Mouse (Mus musculus) limb, embryonic 13.5 days (tissue): ENCODE data around the gene Gm20388. TPM values are rescaled to one million over a fixed set of nuclear protein-coding genes. Genes with fewer than 3 reads are reported as not detected.

Source experiments
- ATAC-seq: fragments of 200-750 bp; cut with Nextera tagmentation; 2 replicates; pipeline ENCODE4 v1.8.0; 2017; ENCODE audit warnings: low read depth, moderate number of reproducible peaks, moderate TSS enrichment; ENCODE audit not compliant: low FRiP score
- H3K27ac ChIP-seq: fragments of 300-500 bp; sonication (generic); 2 replicates; pipeline ENCODE4 v1.5.1; 2015; ENCODE audit warnings: inconsistent platforms, mild to moderate bottlenecking, moderate library complexity
- H3K27me3 ChIP-seq: fragments of 300-500 bp; sonication (generic); 2 replicates; pipeline ENCODE4 v1.6.1; 2015; ENCODE audit warnings: mild to moderate bottlenecking, inconsistent platforms
- H3K36me3 ChIP-seq: fragments of 300-500 bp; sonication (generic); 2 replicates; pipeline ENCODE4 v1.6.1; 2015; ENCODE audit warnings: inconsistent platforms, mild to moderate bottlenecking, moderate library complexity
- H3K4me1 ChIP-seq: fragments of 300-500 bp; sonication (generic); 2 replicates; pipeline ENCODE4 v1.6.1; 2015; ENCODE audit warnings: inconsistent platforms
- H3K4me2 ChIP-seq: fragments of 300-500 bp; sonication (generic); replicated peaks from 2 replicates; pipeline ENCODE4 v1.6.1; 2015; ENCODE audit warnings: inconsistent platforms, mild to moderate bottlenecking, moderate library complexity
- H3K4me3 ChIP-seq: fragments of 300-500 bp; sonication (generic); 2 replicates; pipeline ENCODE4 v1.5.1; 2015; ENCODE audit warnings: moderate library complexity, mild to moderate bottlenecking, inconsistent platforms
- H3K9ac ChIP-seq: fragments of 300-500 bp; sonication (generic); 2 replicates; pipeline ENCODE4 v1.6.1; 2015; ENCODE audit warnings: mild to moderate bottlenecking, inconsistent platforms
- H3K9me3 ChIP-seq: fragments of 300-500 bp; sonication (generic); 2 replicates; pipeline ENCODE4 v1.6.1; 2016; ENCODE audit warnings: inconsistent platforms
- WGBS: fragments of 180-500 bp; shearing (Covaris S2); methylation state at CpG from one replicate; pipeline ENCODE4 v1.1.7; 2015; 5-methylcytosine and 5-hydroxymethylcytosine counted together
- polyA plus RNA-seq: library from polyadenylated mRNA; unstranded; fragments of >200 nt; fragmentation: Nextera tagmentation; extraction: Ambion mirVana; gene quantifications from 2 replicates; pipeline ENCODE4 v1.2.1, GENCODE M21; 2015

The Gm20388 gene
- polyA plus RNA-seq, 1 experiment from 2014 or later: 7.1 TPM

DNA sequence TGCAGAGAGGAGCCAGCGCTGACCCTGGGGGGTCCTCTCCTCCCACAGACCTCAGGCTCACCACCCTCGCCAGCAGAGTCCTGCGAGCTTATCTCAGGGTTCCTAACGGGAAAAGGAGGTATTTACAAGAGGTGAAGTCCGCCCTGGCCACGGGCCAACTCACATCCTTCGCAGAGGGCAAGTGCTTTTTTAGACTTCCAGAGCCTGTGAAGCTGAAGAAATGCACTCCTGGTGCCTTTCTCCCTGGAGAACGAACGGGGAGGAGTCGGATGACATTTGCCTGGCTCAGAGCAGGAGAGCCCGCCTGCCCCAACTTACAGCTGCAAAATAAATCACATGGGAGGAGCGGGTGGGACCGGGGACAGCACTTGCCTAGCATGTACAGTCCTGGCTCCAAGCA lies 1117.1 kb downstream of the Gm20388 start:
- ATAC-seq: 0 out of 2 replicates have a peak, but pooled peaks have one; percentile 15
- peak overlapping the region; percentile 15; the same call in 1 of the 2 replicates for H3K4me2 ChIP-seq
- H3K4me1 ChIP-seq: peaks cover 20% of the 10 kb centered on the region
- no peak overlapping the region for H3K27ac ChIP-seq
- 9% methylated on average over 13 of the region's 13 CpGs for WGBS
- no peaks in the 10 kb centered on the region for H3K36me3 ChIP-seq
- H3K9me3 ChIP-seq: no peaks in the 10 kb centered on the region
- no peak overlapping the region for H3K9ac ChIP-seq
- H3K4me3 ChIP-seq: no peak overlapping the region
- H3K27me3 ChIP-seq: peaks cover 84% of the 10 kb centered on the region

DNA sequence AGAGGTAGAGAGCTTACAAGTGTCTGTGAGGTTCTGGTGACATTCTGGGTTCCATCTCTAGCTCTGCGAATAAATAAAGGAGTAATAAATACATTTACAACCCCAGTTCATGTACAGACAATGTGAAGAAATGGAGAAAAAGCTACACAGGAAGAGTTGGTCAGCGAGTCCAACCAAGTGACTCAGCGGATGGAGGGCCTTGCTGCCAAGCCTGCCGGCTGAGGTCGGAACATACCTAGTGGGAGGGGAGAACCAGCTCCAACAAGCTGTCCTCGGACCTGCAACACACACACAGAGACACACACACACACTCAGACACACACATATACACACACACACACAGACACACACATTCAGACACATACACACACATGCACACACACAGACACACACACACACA lies 1118.4 kb downstream of the Gm20388 start:
- ATAC-seq: no peak
- Histone ChIP-seq H3K27ac (no peak overlapping the region), H3K4me1 (peaks cover 19% of the 10 kb centered on the region), H3K4me2 (no peak overlapping the region), H3K9ac (no peak overlapping the region), H3K4me3 (no peak overlapping the region), H3K36me3 (no peaks in the 10 kb centered on the region), H3K9me3 (no peaks in the 10 kb centered on the region), H3K27me3 (peaks cover 83% of the 10 kb centered on the region)
- 81% methylated on average over 6 of the region's 6 CpGs for WGBS

DNA sequence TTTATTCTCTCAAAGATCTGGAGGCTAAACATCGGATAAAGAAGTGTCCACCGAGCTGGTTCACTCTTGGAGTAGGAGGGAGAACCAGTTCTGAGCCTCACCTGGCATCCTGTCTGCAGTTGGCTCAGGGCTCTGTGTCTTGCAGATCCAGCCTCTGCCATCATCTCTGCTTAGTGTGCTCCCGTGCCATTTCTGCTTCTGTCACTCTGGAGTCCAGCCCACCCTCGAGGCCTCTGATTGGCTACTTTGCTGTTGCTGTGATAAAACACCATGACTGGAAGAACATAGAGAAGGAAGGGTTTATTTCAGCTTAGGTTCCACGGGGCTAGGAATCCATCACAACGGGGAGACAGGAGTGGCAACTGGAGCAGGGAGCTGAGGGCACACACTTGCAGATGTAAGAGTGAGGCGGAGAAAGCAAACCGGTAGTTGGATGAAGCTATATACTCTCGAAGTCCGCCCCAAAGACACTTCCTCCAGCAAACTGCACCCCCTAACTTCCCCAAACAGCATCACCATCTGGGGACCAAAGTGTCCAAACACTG lies 1119.9 kb downstream of the Gm20388 start:
- Histone ChIP-seq H3K4me2 (no peak overlapping the region), H3K4me1 (peaks cover 26% of the 10 kb centered on the region), H3K27ac (no peak overlapping the region), H3K4me3 (no peak overlapping the region), H3K9me3 (no peaks in the 10 kb centered on the region), H3K27me3 (peaks cover 83% of the 10 kb centered on the region), H3K36me3 (no peaks in the 10 kb centered on the region), H3K9ac (no peak overlapping the region)
- ATAC-seq: no peak
- 69% methylated on average over 10 of the region's 10 CpGs for WGBS

DNA sequence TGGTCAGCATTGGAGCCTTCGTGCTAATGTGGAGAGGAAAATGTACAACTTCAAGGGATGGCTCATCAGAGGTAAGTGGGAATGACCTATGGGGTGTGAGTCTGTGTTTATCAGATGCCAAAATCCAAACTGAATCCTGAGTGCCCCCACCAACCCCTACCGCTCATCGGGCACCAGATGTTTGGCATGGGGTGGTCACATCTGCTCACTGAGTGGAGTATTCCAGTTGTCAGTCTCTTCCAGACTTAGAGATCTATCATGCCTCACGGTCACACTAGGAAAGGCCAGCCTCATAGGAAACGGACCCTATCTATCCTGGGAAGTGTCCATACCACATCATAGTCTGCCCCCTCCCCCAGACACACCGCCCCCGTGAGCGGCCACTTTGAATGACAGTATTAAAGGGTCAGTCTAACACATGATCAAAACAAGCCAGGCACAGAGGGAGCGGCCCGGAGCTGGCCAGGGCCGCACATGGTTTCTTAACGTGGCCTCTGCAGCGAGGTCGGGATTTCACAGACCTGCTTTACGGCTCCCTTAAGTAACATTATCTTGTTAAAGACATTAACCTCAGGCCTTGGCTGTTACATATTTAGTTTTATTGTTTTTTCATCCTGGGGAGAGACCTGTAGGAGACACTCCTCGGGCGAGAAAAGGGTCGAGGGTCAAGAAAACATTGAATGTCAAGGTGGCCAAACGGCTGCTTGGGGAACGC lies 1122.8 kb downstream of the Gm20388 start:
- ATAC-seq: peak; percentile 71
- no peak overlapping the region; the same call in 1 of the 2 replicates for H3K9ac ChIP-seq
- H3K9me3 ChIP-seq: no peaks in the 10 kb centered on the region
- peaks cover 87% of the 10 kb centered on the region for H3K27me3 ChIP-seq
- H3K4me3 ChIP-seq: no peak overlapping the region
- H3K36me3 ChIP-seq: no peaks in the 10 kb centered on the region
- peaks cover 18% of the 10 kb centered on the region for H3K4me1 ChIP-seq
- H3K27ac ChIP-seq: no peak overlapping the region
- H3K4me2 ChIP-seq: no peak overlapping the region
- WGBS: 29% methylated on average over 20 of the region's 20 CpGs

DNA sequence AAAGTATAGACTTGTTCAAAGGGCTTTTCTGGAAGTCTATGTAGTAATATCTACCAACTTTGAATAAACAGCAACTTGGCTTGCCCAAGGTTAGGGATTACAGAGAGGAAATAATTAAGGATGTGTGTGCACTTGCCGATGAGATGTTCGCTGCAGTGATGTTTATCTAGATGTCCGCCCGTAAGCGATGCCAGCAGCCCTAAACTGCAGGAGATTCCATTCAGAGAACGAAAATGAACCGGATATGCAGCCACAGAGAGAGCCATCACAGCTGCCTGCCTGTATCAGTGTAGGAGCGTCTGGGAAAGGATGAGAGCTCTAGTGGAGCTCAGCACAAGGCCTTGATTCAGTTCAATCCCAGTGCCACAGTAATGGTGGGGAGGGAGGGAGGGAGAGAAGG lies 1125.0 kb downstream of the Gm20388 start:
- H3K27ac ChIP-seq: no peak overlapping the region
- H3K9me3 ChIP-seq: no peaks in the 10 kb centered on the region
- no peak overlapping the region for H3K4me2 ChIP-seq
- H3K4me3 ChIP-seq: no peak overlapping the region
- ATAC-seq: no peak
- peaks cover 92% of the 10 kb centered on the region for H3K27me3 ChIP-seq
- 77% methylated on average over 8 of the region's 8 CpGs for WGBS
- H3K4me1 ChIP-seq: peaks cover 15% of the 10 kb centered on the region
- no peaks in the 10 kb centered on the region for H3K36me3 ChIP-seq
- no peak overlapping the region for H3K9ac ChIP-seq

DNA sequence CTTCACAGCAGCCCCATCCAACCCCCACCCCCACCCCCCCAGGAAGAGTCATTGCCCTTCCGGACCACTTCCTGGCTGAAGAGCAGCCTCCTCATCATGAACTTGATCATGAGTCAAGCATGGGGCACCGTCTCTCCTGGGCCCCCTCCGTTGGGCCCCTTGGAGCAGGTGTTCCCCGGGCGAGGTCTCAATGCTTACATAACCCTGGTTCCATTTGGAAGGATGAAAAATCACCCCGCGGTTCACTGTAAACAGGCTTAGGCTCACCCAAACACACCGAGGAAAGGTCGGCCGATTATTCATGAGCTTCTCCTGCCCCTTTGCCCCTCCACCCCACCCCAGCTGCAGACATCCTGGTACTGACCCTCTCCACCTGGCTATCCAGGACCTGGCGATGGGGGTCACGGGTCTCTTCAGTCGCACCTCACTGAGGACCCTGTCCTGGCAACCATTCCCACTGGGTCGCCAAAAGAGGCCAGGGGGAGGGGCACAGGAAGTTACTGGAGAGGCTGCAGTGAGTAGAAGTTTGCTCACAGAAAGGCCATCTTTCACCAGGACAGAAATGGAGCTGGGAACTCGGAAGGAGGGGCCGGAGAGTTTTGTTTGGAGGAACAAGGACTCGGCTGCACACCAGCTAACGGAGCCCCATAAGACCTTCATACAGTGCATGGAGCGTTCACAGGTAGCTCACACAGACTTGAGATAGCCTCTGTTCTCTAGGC lies 1133.2 kb downstream of the Gm20388 start:
- Histone ChIP-seq H3K9me3 (peaks cover 4% of the 10 kb centered on the region; the same call in 1 of the 2 replicates), H3K4me2 (no peak overlapping the region), H3K4me1 (no peaks in the 10 kb centered on the region), H3K27ac (no peak overlapping the region), H3K9ac (no peak overlapping the region), H3K36me3 (no peaks in the 10 kb centered on the region), H3K4me3 (no peak overlapping the region), H3K27me3 (peaks cover 58% of the 10 kb centered on the region)
- no peak for ATAC-seq
- WGBS: 55% methylated on average over 19 of the region's 19 CpGs

DNA sequence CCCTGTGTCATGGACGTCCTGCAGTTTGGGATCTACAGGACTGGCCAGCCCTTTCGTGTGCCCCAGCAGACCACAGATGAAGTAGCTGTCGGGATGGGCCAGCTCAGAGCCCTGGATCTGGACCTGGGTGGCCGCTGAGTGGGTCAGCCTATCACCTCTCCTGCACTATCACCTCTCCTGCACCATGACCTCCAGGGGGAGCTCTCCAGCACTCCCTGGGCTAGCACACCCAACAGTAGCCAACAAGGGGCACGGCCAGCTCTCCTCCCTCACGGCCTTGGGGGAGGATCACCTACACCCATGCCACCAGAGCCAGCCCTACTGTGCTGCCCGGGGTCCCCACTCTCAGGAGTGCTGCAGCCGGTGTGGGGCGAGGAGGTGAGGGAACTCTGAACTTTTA lies 1136.8 kb downstream of the Gm20388 start:
- H3K27me3 ChIP-seq: peaks cover 52% of the 10 kb centered on the region
- H3K9me3 ChIP-seq: peaks cover 4% of the 10 kb centered on the region; the same call in 1 of the 2 replicates
- H3K9ac ChIP-seq: no peak overlapping the region
- peaks cover 8% of the 10 kb centered on the region for H3K4me1 ChIP-seq
- no peaks in the 10 kb centered on the region for H3K36me3 ChIP-seq
- no peak overlapping the region for H3K4me2 ChIP-seq
- no peak overlapping the region for H3K27ac ChIP-seq
- no peak; the same call in 1 of the 2 replicates for ATAC-seq
- no peak overlapping the region for H3K4me3 ChIP-seq
- WGBS: 75% methylated on average over 9 of the region's 9 CpGs

DNA sequence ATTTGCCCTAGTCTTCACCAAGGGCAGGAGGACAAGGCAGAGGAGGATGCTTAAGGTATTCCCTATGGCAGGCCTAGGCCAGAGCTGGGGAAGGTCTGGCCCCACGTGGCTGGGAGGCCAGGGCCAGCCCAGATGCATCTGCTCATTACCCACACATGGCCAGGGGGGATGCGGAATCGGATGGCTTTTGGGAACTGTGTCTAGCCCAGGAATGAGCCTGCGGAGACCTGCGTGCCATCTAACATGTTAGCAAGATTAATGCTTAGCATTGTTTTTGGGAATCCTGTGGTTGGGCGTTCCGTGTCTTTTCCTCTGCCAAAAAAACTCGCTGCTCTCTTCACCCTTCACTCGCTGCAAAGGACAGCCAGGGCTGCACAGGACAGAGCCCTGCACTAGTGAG lies 1147.4 kb downstream of the Gm20388 start:
- WGBS: 47% methylated on average over 9 of the region's 9 CpGs
- Histone ChIP-seq H3K9me3 (no peaks in the 10 kb centered on the region), H3K36me3 (no peaks in the 10 kb centered on the region), H3K4me2 (no peak overlapping the region), H3K27ac (no peak overlapping the region), H3K27me3 (peaks cover 73% of the 10 kb centered on the region), H3K9ac (no peak overlapping the region), H3K4me1 (peaks cover 7% of the 10 kb centered on the region), H3K4me3 (no peak overlapping the region)
- no peak for ATAC-seq

DNA sequence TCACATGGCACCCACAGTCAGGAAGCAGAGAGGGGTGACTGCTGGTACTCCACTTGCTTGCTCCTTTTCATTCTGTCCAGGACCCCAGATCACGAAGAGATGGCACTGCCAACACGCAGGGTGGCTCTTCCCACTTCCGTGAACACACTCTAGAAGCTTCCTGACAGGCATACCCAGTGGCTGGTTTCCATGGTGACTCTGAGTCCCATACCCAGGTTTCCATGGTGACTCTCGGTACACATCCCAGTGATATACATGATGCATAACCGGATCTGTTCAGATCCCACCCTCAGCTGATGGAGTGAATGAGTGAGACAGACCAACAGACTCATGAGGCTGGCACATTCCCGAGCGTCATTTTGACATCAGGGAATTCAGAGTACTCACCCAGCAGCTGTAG lies 1148.5 kb downstream of the Gm20388 start:
- Histone ChIP-seq H3K4me2 (no peak overlapping the region), H3K27ac (no peak overlapping the region), H3K27me3 (peaks cover 71% of the 10 kb centered on the region), H3K9ac (no peak overlapping the region), H3K36me3 (no peaks in the 10 kb centered on the region), H3K9me3 (no peaks in the 10 kb centered on the region), H3K4me1 (peaks cover 14% of the 10 kb centered on the region), H3K4me3 (no peak overlapping the region)
- 92% methylated on average over 7 of the region's 7 CpGs for WGBS
- no peak for ATAC-seq

DNA sequence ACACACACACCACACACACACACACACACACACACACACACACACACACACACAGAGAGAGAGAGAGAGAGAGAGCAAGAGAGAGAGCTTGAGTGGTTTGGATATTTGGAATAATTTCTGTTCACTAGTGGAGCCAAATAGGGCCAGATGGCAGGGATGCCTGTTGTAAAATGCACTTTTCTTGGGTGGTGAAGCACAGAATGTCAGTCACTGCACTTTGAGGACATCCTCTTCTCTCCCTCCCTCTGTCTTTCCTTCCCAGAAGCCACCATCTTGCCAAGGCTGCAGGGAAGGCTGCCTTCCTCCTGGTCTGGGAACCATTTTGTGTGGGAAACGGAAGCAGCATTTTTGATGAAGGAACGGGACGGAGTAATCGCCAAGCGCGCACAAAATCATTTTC lies 1151.9 kb downstream of the Gm20388 start:
- WGBS: 83% methylated on average over 6 of the region's 6 CpGs
- peaks cover 14% of the 10 kb centered on the region for H3K4me1 ChIP-seq
- peaks cover 63% of the 10 kb centered on the region for H3K27me3 ChIP-seq
- ATAC-seq: no peak
- H3K4me3 ChIP-seq: no peak overlapping the region
- no peak overlapping the region for H3K9ac ChIP-seq
- no peak overlapping the region for H3K4me2 ChIP-seq
- no peaks in the 10 kb centered on the region for H3K9me3 ChIP-seq
- no peak overlapping the region for H3K27ac ChIP-seq
- H3K36me3 ChIP-seq: no peaks in the 10 kb centered on the region

DNA sequence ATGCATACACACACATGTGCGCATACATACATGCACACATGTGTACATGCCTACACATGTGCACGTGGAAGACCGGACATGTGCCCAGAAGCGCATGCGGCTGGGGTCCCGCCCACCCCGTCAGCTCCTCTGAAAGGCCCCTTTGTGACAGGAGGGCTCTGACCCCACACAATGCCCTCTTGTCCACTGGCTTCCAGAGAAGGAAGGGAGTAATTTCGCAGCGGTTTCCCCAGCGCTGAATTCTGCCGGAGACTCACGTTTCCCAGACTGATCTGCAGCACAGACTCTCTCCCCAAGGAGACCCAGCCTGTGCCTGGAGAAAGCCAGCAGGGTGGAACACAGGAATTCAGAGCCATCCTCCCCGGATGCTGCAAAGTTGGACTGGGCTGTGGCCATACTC lies 1153.0 kb downstream of the Gm20388 start:
- no peak for ATAC-seq

DNA sequence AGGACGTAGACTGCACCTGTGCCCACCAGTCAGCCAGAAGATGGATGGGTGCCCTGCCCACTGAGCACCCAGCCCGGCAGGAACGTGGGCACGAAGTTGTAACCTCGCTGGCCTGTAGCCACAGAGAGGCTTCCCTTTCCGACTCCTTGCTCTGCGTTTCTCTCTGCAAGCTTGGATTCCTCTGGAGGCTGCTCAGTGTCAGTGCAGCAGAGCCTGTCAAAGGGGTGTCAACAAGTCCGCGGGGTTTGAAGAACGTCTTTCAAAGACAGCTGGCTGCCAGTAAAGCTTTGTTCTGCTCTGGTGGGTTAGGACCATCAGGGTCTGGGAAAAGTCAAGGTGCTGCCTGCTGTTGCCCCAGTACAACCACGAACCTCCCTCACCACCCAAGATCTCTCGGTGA lies 1160.8 kb downstream of the Gm20388 start:
- no peak for ATAC-seq
- H3K27me3 ChIP-seq: peaks cover 89% of the 10 kb centered on the region
- no peak overlapping the region for H3K4me2 ChIP-seq
- no peak overlapping the region for H3K4me3 ChIP-seq
- H3K9me3 ChIP-seq: no peaks in the 10 kb centered on the region; the same call in 1 of the 2 replicates
- peaks cover 28% of the 10 kb centered on the region for H3K4me1 ChIP-seq
- no peak overlapping the region for H3K27ac ChIP-seq
- H3K9ac ChIP-seq: 0 out of 2 replicates have a peak overlapping the region, but pooled peaks have one; percentile 19
- 3% methylated on average over 12 of the region's 12 CpGs for WGBS
- no peaks in the 10 kb centered on the region for H3K36me3 ChIP-seq

More for the DNA sequence above, 1153.0 kb downstream of the Gm20388 start:
- Histone ChIP-seq H3K4me2 (peak overlapping the region; percentile 19; the same call in 1 of the 2 replicates), H3K27ac (peak overlapping the region; percentile 61; the same call in 1 of the 2 replicates), H3K36me3 (no peaks in the 10 kb centered on the region), H3K4me1 (peaks cover 7% of the 10 kb centered on the region; the same call in 1 of the 2 replicates), H3K4me3 (no peak overlapping the region), H3K27me3 (peaks cover 60% of the 10 kb centered on the region), H3K9me3 (no peaks in the 10 kb centered on the region), H3K9ac (no peak overlapping the region)
- 58% methylated on average over 13 of the region's 13 CpGs for WGBS
